Comparison of ENCODE assay signal across 9 mouse cellular contexts in the genomic region with DNA sequence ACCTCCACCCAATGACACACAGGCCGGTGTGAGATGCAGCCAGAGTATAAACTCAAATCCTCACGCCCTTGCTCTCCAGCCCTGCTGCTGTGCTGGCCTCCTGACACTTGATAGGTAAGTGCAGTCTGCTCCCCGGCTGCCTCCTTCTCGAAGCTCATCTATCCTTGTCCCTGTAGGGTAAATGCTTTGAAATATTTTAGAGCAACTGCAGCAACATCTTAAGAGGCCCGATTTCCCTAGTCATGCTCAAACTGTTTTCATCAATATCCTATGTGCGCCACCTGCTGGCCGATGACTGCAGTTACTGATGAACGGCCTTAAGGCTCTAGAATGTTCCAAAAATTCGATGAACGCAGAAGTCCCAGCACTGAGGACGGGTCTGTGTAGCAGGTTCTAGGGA. TPM values are rescaled to one million over a fixed set of nuclear protein-coding genes. Genes with fewer than 3 reads are reported as not detected.
DNase-seq lines count a peak whose midpoint lies in the region; ATAC-seq and TF ChIP-seq lines count a peak whose summit lies in the region.
"Had no signal": no experiment of that assay in that cellular context is flagged by ENCODE, and none has a peak within 500 bp of the region (broad histone marks: within the 10 kb centered on the region; RNA-seq: fewer than 3 reads in every experiment).

No protein-coding gene starts in this region.

- peak; percentile 70 for ATAC-seq in forebrain, embryonic 11.5 days (replicated peaks; ENCODE audit: low FRiP score)
- ATAC-seq in lung, postnatal 0 days: peak; percentile 62

- peak; percentile 24 for DNase-seq in MEL-GATA-1-ER (ENCODE audit: extremely low read depth, low read depth)
- DNase-seq in c-Kit-positive CD71-negative TER-119-negative erythroid progenitor cells, embryonic 14.5 days (ENCODE audit: low read depth): peak; percentile 62
- peak; percentile 84 for DNase-seq in forebrain, embryonic 11.5 days (ENCODE audit: low spot score)
- DNase-seq in hindbrain, embryonic 10.5 days (ENCODE audit: low spot score): peak; percentile 75
- peak; percentile 77 to 84 for DNase-seq in layer of hippocampus, adult 2 months (ENCODE audit: low spot score in 2 of 2)
- peak; percentile 87 for DNase-seq in lung, postnatal 0 days (ENCODE audit: low spot score)
- DNase-seq in retina, embryonic 14.5 days (ENCODE audit: low spot score): peak; percentile 90
- DNase-seq in urinary bladder, adult 2 months (ENCODE audit: low spot score): peak; percentile 51

- no peaks in the 10 kb centered on the region for H3K27me3 ChIP-seq in forebrain, embryonic 11.5 days (ENCODE audit: control insufficient read depth, insufficient read depth, low read length)
- H3K27me3 ChIP-seq in hindbrain, embryonic 10.5 days (ENCODE audit: insufficient read depth, poor library complexity, severe bottlenecking): no peaks in the 10 kb centered on the region
- H3K27me3 ChIP-seq in lung, postnatal 0 days (replicated peaks; ENCODE audit: insufficient read depth, low read length): no peaks in the 10 kb centered on the region
- H3K27me3 ChIP-seq: liver, embryonic 15.5 days had no signal

- H3K4me1 ChIP-seq in forebrain, embryonic 11.5 days (replicated peaks; ENCODE audit: control insufficient read depth, insufficient read depth, low read length): peaks cover 2% of the 10 kb centered on the region; the same call in 1 of the 2 replicates
- no peaks in the 10 kb centered on the region for H3K4me1 ChIP-seq in hindbrain, embryonic 10.5 days (replicated peaks)
- no peaks in the 10 kb centered on the region for H3K4me1 ChIP-seq in lung, postnatal 0 days (ENCODE audit: insufficient read depth, low read depth, low read length)
- H3K4me1 ChIP-seq: liver, embryonic 15.5 days had no signal

- H3K9ac ChIP-seq in forebrain, embryonic 11.5 days (ENCODE audit: low read length): no peak overlapping the region
- no peak overlapping the region for H3K9ac ChIP-seq in lung, postnatal 0 days (replicated peaks; ENCODE audit: low read depth)
- H3K9ac ChIP-seq: liver, embryonic 15.5 days had no signal

- no peaks in the 10 kb centered on the region for H3K36me3 ChIP-seq in forebrain, embryonic 11.5 days (ENCODE audit: control insufficient read depth, insufficient read depth, low read length)
- no peaks in the 10 kb centered on the region for H3K36me3 ChIP-seq in hindbrain, embryonic 10.5 days
- no peaks in the 10 kb centered on the region for H3K36me3 ChIP-seq in lung, postnatal 0 days (ENCODE audit: insufficient read depth, low read length)
- H3K36me3 ChIP-seq: liver, embryonic 15.5 days had no signal

- H3K9me3 ChIP-seq in forebrain, embryonic 11.5 days (ENCODE audit: control insufficient read depth, low read length): no peaks in the 10 kb centered on the region; the same call in 1 of the 2 replicates
- H3K9me3 ChIP-seq in hindbrain, embryonic 10.5 days: no peaks in the 10 kb centered on the region; the same call in 1 of the 2 replicates
- H3K9me3 ChIP-seq in lung, postnatal 0 days (ENCODE audit: low read length): no peaks in the 10 kb centered on the region
- H3K9me3 ChIP-seq: liver, embryonic 15.5 days had no signal

- peak; percentile 92 for TF ChIP-seq CTCF in layer of hippocampus, adult 2 months (conservative IDR thresholded peaks at IDR 0.05)
- TF ChIP-seq CTCF in lung, postnatal 0 days (IDR thresholded peaks at IDR 0.05): peak; percentile 94

- no peak overlapping the region for H3K4me2 ChIP-seq in forebrain, embryonic 11.5 days (ENCODE audit: low read depth, low read length, severe bottlenecking)
- H3K4me2 ChIP-seq in lung, postnatal 0 days (replicated peaks; ENCODE audit: low read depth, low read length): no peak overlapping the region
- H3K4me2 ChIP-seq: liver, embryonic 15.5 days had no signal

- no peak overlapping the region for H3K4me3 ChIP-seq in forebrain, embryonic 11.5 days (ENCODE audit: low read depth, low read length)
- no peak overlapping the region for H3K4me3 ChIP-seq in hindbrain, embryonic 10.5 days
- no peak overlapping the region for H3K4me3 ChIP-seq in layer of hippocampus, adult 2 months
- H3K4me3 ChIP-seq in lung, postnatal 0 days (ENCODE audit: low read depth, low read length): no peak overlapping the region
- H3K4me3 ChIP-seq: liver, embryonic 15.5 days had no signal

- 50% methylated on average over 11 of the region's 11 CpGs for WGBS in forebrain, embryonic 11.5 days
- WGBS in hindbrain, embryonic 10.5 days: 51% methylated on average over 11 of the region's 11 CpGs
- 25% methylated on average over 11 of the region's 11 CpGs for WGBS in lung, postnatal 0 days

- no peak overlapping the region for H3K27ac ChIP-seq in forebrain, embryonic 11.5 days (ENCODE audit: low read depth, low read length)
- no peak overlapping the region for H3K27ac ChIP-seq in hindbrain, embryonic 10.5 days
- H3K27ac ChIP-seq in layer of hippocampus, adult 2 months: 0 out of 2 replicates have a peak overlapping the region, but pooled peaks have one; percentile 6
- no peak overlapping the region for H3K27ac ChIP-seq in lung, postnatal 0 days (ENCODE audit: low read length)
- H3K27ac ChIP-seq: liver, embryonic 15.5 days had no signal

- TF ChIP-seq EP300 in lung, postnatal 0 days (IDR thresholded peaks at IDR 0.05): no peak

RNA-seq across cellular contexts. Expression of a gene that starts 58.1 kb away (rescaled TPM):
- not detected in 2 replicates for polyA plus RNA-seq in forebrain, embryonic 11.5 days (2014; fragmentation: Nextera tagmentation; extraction: Ambion mirVana)
- not detected in 2 replicates for polyA plus RNA-seq in hindbrain, embryonic 10.5 days (2016; fragmentation: Nextera tagmentation; extraction: Ambion mirVana)
- not detected for total RNA-seq in layer of hippocampus, adult 2 months (2021)
- 0.42 TPM in 2 replicates for polyA plus RNA-seq in lung, postnatal 0 days (2015; fragmentation: Nextera tagmentation; extraction: Ambion mirVana)
- 0.22 TPM in 1 of 2 replicates, not detected in the other for polyA plus RNA-seq in urinary bladder, adult 2 months (2012; rRNA removed)
- polyA plus RNA-seq: liver, embryonic 15.5 days had no signal

Comparison
In these comparisons a context has a peak if more than half of its experiments do, and no peak if none do; other contexts are left out.
1. DNase-seq: peak in every context shown above with its lines; median percentile 90 in retina, embryonic 14.5 days; 87 in lung, postnatal 0 days; 84 in forebrain, embryonic 11.5 days; 80 in layer of hippocampus, adult 2 months; 75 in hindbrain, embryonic 10.5 days; 62 in c-Kit-positive CD71-negative TER-119-negative erythroid progenitor cells, embryonic 14.5 days; 51 in urinary bladder, adult 2 months; 24 in MEL-GATA-1-ER.